Mouse (Mus musculus) lung, postnatal 0 days (tissue): ENCODE data around the gene Nkx2-5. TPM values are rescaled to one million over a fixed set of nuclear protein-coding genes. Genes with fewer than 3 reads are reported as not detected.
A peak's percentile ranks its signal among the peaks of the same experiment; 100 is the strongest.

Experiments
- ATAC-seq: fragments of 200-750 bp; cut with Nextera tagmentation; 2 replicates; pipeline ENCODE4 v1.8.0; 2017; ENCODE audit warnings: moderate library complexity
- DNase-seq: peaks from one replicate; pipeline ENCODE4 v3.0.0-alpha.2; 2016; ENCODE audit warnings: low spot score
- H3K27ac ChIP-seq: fragments of 300-500 bp; sonication (generic); 2 replicates; pipeline ENCODE4 v1.5.1; 2014; ENCODE audit warnings: antibody characterized with exemption, mild to moderate bottlenecking, low read length, mixed read lengths
- H3K27me3 ChIP-seq: fragments of 300-500 bp; sonication (generic); replicated peaks from 2 replicates; pipeline ENCODE4 v1.6.1; 2014; ENCODE audit warnings: low read length, mixed read lengths; ENCODE audit not compliant: insufficient read depth
- H3K36me3 ChIP-seq: fragments of 300-500 bp; sonication (generic); 2 replicates; pipeline ENCODE4 v1.6.1; 2014; ENCODE audit warnings: low read length, mixed read lengths; ENCODE audit not compliant: insufficient read depth
- H3K4me1 ChIP-seq: fragments of 300-500 bp; sonication (generic); 2 replicates; pipeline ENCODE4 v1.6.1; 2014; ENCODE audit warnings: antibody characterized with exemption, low read depth, low read length, mixed read lengths; ENCODE audit not compliant: insufficient read depth
- H3K4me2 ChIP-seq: fragments of 300-500 bp; sonication (generic); replicated peaks from 2 replicates; pipeline ENCODE4 v1.6.1; 2014; ENCODE audit warnings: low read depth, mild to moderate bottlenecking, low read length, moderate library complexity, mixed read lengths
- H3K4me3 ChIP-seq: fragments of 300-500 bp; sonication (generic); 2 replicates; pipeline ENCODE4 v1.5.1; 2014; ENCODE audit warnings: low read depth, low read length
- H3K9ac ChIP-seq: fragments of 300-500 bp; sonication (generic); replicated peaks from 2 replicates; pipeline ENCODE4 v1.6.1; 2014; ENCODE audit warnings: low read depth, mild to moderate bottlenecking
- H3K9me3 ChIP-seq: fragments of 300-500 bp; sonication (generic); 2 replicates; pipeline ENCODE4 v1.6.1; 2016; ENCODE audit warnings: low read length, mixed read lengths
- CTCF ChIP-seq: IDR thresholded peaks from 2 replicates; pipeline ENCODE4 v1.5.1; 2016; ENCODE audit warnings: antibody characterized with exemption, mild to moderate bottlenecking
- EP300 ChIP-seq: IDR thresholded peaks from 2 replicates; pipeline ENCODE4 v1.6.1; 2016; ENCODE audit warnings: antibody characterized with exemption, mild to moderate bottlenecking, control low read depth
- WGBS: fragments of 180-500 bp; shearing (Covaris S2); extraction: QIAGEN DNeasy Blood & Tissue Kit; methylation state at CpG from one replicate; pipeline ENCODE4 v1.1.7; 2014; 5-methylcytosine and 5-hydroxymethylcytosine counted together
- polyA plus RNA-seq: library from polyadenylated mRNA; unstranded; fragments of >200 nt; fragmentation: Nextera tagmentation; extraction: Ambion mirVana; gene quantifications from 2 replicates; pipeline ENCODE4 v1.2.1, GENCODE M21; 2015

Gene Nkx2-5
- polyA plus RNA-seq, 1 experiment from 2014 or later, result 0.38 TPM

GRCm38 (mm10) chr17:26848236-26848635 lies 3.4 kb upstream of the Nkx2-5 start:
- TF ChIP-seq CTCF (no peak), EP300 (no peak)
- Histone ChIP-seq H3K27ac (no peak overlapping the region), H3K9ac (no peak overlapping the region), H3K4me3 (no peak overlapping the region), H3K9me3 (no peaks in the 10 kb centered on the region), H3K4me1 (peaks cover 10% of the 10 kb centered on the region; the same call in 1 of the 2 replicates), H3K36me3 (no peaks in the 10 kb centered on the region), H3K27me3 (peaks cover 58% of the 10 kb centered on the region), H3K4me2 (no peak overlapping the region)
- ATAC-seq (no peak), DNase-seq (no peak)
- WGBS, result 3% methylated on average over 6 of the region's 6 CpGs

- DNase-seq, result no peak
- no peak overlapping the region for H3K4me3 ChIP-seq
- H3K27me3 ChIP-seq, result peaks cover 63% of the 10 kb centered on the region
- H3K4me2 ChIP-seq, result no peak overlapping the region
- no peak overlapping the region for H3K9ac ChIP-seq
- no peak overlapping the region for H3K27ac ChIP-seq
- TF ChIP-seq CTCF (no peak), EP300 (no peak)
- H3K36me3 ChIP-seq, result no peaks in the 10 kb centered on the region
- H3K9me3 ChIP-seq, result no peaks in the 10 kb centered on the region
- peaks cover 10% of the 10 kb centered on the region; the same call in 1 of the 2 replicates for H3K4me1 ChIP-seq
- ATAC-seq, result no peak
- WGBS, result 2% methylated on average over 5 of the region's 5 CpGs
These were observed 3.0 kb upstream of the Nkx2-5 start for GRCm38 (mm10) chr17:26847801-26848200.

GRCm38 (mm10) chr17:26846411-26846810 lies 1.6 kb upstream of the Nkx2-5 start:
- peaks cover 10% of the 10 kb centered on the region; the same call in 1 of the 2 replicates for H3K4me1 ChIP-seq
- TF ChIP-seq CTCF, result no peak
- no peak for TF ChIP-seq EP300
- no peak for ATAC-seq
- no peak for DNase-seq
- no peaks in the 10 kb centered on the region for H3K9me3 ChIP-seq
- H3K9ac ChIP-seq, result no peak overlapping the region
- H3K4me2 ChIP-seq, result no peak overlapping the region
- no peak overlapping the region for H3K27ac ChIP-seq
- H3K4me3 ChIP-seq, result no peak overlapping the region
- 13% methylated on average over 8 of the region's 8 CpGs for WGBS
- peaks cover 73% of the 10 kb centered on the region for H3K27me3 ChIP-seq
- no peaks in the 10 kb centered on the region for H3K36me3 ChIP-seq

GRCm38 (mm10) chr17:26845149-26846050 lies 591 bp upstream of the Nkx2-5 start:
- no peak overlapping the region for H3K4me3 ChIP-seq
- H3K36me3 ChIP-seq, result no peaks in the 10 kb centered on the region
- ATAC-seq, result no peak
- H3K27ac ChIP-seq, result no peak overlapping the region
- H3K4me2 ChIP-seq, result no peak overlapping the region
- H3K27me3 ChIP-seq, result peaks cover 76% of the 10 kb centered on the region
- TF ChIP-seq EP300 (no peak), CTCF (no peak)
- no peaks in the 10 kb centered on the region for H3K9me3 ChIP-seq
- WGBS, result 7% methylated on average over 14 of the region's 14 CpGs
- no peak for DNase-seq
- peaks cover 10% of the 10 kb centered on the region; the same call in 1 of the 2 replicates for H3K4me1 ChIP-seq
- H3K9ac ChIP-seq, result no peak overlapping the region

GRCm38 (mm10) chr17:26844371-26844851 lies 398 bp downstream of the Nkx2-5 start:
- H3K9me3 ChIP-seq, result no peaks in the 10 kb centered on the region
- no peak for ATAC-seq
- DNase-seq, result no peak
- H3K4me1 ChIP-seq, result peaks cover under 1% of the 10 kb centered on the region; the same call in 1 of the 2 replicates
- WGBS, result under 1% methylated on average over 35 of the region's 36 CpGs
- peaks cover 76% of the 10 kb centered on the region for H3K27me3 ChIP-seq
- TF ChIP-seq EP300, result no peak
- no peak for TF ChIP-seq CTCF
- no peak overlapping the region for H3K4me3 ChIP-seq
- no peaks in the 10 kb centered on the region for H3K36me3 ChIP-seq
- no peak overlapping the region for H3K27ac ChIP-seq
- no peak overlapping the region for H3K9ac ChIP-seq
- H3K4me2 ChIP-seq, result peak overlapping the region; percentile 14; the same call in 1 of the 2 replicates

GRCm38 (mm10) chr17:26843696-26844236 lies 1.0 kb downstream of the Nkx2-5 start:
- no peaks in the 10 kb centered on the region; the same call in 1 of the 2 replicates for H3K4me1 ChIP-seq
- TF ChIP-seq CTCF (no peak), EP300 (no peak)
- no peak overlapping the region for H3K4me2 ChIP-seq
- H3K27me3 ChIP-seq, result peaks cover 78% of the 10 kb centered on the region
- H3K4me3 ChIP-seq, result no peak overlapping the region
- ATAC-seq (no peak), DNase-seq (no peak)
- H3K27ac ChIP-seq, result no peak overlapping the region
- WGBS, result 2% methylated on average over 7 of the region's 7 CpGs
- no peaks in the 10 kb centered on the region for H3K36me3 ChIP-seq
- no peak overlapping the region for H3K9ac ChIP-seq
- no peaks in the 10 kb centered on the region for H3K9me3 ChIP-seq
